Mouse (Mus musculus) right cerebral cortex, postnatal 10 days (tissue): ENCODE data around the gene Cdh3.

ENCODE experiments used
- DNase-seq, 2 experiments: peaks; one replicate each; pipeline ENCODE4 v3.0.0; 2021; ENCODE audit warnings: low spot score in 2 of 2

The Cdh3 gene

GRCm38 (mm10) chr8:106527241-106528036 lies 16.7 kb downstream of the Cdh3 start:
- DNase-seq, result no peak

DNA sequence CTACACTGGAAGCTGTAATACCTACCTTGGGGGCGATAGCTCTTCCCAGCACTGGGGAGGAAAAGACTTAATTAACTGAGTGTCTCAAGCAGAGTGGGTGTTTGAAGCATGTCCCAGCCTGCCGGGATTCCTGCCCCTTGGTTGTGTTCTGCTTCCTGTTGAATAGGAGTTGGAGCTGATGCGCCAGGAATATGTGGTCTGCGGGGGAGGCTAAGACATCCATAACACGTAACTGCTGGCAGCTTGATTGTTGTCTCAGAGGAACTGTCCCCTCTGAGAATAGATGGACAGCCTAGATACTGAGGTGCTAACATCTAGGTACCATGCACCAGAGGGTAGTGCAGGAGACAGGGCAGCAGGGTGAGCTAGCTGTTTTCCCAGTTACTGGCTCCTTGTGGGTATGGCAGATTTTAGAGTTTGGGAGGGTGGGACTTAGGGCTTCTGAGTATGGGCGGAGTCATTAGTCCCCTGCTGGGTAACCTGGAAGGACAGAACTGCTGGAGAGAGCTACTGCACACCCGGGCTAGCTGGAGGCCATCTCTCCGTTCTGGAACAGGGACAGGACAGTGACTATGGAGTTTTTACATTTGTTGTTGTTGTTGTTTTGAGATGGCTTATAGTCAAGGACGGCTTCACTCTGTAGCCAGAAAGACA lies 18.0 kb downstream of the Cdh3 start:
- no peak for DNase-seq

GRCm38 (mm10) chr8:106529885-106530482 lies 19.3 kb downstream of the Cdh3 start:
- DNase-seq, result no peak

GRCm38 (mm10) chr8:106530566-106530965 lies 19.9 kb downstream of the Cdh3 start:
- no peak for DNase-seq

DNA sequence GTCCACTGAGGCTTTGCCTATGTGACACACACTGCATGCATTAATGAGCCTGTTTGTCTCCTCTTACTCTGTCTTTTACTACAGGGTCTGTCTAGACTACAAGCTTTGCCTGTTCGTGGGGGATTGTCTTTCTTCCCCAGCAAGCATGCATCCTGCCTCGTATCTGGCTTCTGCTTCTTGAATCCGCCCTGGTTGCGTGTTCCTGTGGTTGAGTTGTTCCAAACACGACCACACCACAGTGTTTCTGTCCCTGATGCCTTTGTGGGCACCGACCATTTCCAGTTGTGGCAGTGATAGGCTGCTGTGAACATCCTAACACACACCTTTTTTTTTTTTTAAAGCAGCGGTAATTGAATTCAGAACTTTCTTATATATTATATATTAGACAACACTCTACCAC lies 23.0 kb downstream of the Cdh3 start:
- no peak for DNase-seq

DNA sequence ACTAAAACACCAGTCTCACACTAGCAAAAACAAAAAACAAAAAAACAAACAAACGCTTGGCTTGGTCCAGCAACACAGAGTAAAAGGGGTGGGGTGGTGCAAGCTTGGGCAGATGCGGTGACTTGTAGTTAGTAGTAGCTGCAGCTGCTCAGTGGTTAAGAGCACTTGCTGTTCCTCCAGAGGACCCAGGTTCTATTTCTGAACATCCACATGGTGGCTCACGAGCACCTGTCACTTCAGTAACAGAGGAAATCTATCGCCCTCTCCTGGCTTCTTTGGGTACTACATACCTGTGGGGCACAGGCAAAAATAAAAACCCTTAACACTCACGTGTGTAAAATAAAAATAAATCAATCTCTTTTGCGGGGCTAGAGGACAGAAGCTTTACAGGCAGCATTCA lies 23.8 kb downstream of the Cdh3 start:
- DNase-seq, result peak; percentile 28 to 56

DNA sequence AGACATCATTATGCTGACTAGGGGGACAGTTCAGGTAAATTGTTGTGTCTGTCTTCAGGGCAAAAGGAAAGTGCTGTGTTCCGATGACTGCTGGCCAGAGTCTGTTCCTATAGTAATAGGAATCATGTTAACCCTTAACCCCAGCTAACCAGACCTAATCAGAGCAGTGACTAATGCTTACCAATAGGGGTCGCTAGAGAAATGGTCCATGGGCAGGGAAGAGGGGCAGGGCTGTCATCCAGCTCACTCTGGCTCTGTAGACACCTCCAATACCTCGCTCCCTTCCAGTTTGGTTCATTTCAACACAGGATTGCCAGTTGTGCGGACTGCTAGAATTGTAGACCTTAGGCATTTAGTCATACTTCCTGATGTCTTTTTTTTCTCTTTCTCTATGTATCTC lies 24.8 kb downstream of the Cdh3 start:
- DNase-seq, result no peak

DNA sequence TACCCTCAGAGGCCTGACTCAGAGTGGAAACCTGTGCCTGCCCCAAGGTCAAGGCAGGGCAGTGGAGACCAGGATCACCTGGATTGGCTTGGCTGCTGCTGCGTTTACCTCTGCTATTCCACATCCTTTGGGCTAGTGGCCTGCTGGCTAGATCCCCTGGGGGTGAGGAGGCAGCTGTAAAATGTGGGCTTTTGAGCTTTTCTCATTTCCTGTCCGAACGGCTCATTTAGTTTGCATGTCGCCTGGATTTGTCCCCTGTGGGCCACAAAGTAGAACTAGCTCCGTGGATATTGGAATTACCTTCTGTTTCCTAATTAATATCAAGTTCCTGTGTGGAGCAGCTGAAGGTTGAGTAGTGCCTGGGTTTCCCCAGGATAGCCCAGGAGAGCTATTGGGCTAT lies 28.5 kb downstream of the Cdh3 start:
- DNase-seq, result no peak

DNA sequence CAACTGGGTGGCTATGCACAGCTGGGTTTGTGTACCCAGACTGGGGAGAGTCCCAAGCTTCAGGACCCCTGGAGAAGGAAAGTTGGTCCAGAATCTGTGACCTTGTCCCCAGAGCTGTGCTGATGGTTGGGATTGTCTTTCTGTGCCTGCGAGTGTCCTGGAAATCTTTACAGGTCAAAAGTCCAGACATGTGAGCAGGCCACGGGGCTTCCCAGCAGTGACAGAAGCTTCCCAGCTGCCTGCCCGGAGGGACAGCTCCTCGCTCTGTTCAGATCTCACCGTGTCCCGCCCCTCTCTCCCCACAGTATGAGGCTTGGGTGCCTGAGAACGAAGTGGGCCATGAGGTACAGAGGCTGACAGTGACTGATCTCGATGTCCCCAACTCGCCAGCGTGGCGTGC lies 30.3 kb downstream of the Cdh3 start:
- no peak for DNase-seq

DNA sequence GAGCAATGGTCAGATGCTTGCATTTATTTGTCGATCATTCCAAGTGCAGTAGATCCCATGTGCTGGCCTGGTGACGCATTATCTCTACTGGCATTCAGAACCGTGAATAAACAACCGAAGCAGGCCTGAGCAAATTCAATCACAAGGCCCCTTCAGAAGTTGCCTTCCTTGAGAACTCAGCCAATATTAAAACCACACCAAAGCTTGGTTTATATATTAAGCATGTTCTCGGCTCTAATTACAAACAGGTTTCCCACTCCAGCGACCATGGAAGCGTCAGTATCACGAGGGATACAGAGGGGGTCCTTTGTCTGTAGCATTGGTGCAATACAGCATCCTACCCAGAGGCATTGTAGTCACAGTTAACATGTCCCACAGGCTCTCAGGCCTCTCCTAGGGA lies 32.4 kb downstream of the Cdh3 start:
- no peak for DNase-seq

DNA sequence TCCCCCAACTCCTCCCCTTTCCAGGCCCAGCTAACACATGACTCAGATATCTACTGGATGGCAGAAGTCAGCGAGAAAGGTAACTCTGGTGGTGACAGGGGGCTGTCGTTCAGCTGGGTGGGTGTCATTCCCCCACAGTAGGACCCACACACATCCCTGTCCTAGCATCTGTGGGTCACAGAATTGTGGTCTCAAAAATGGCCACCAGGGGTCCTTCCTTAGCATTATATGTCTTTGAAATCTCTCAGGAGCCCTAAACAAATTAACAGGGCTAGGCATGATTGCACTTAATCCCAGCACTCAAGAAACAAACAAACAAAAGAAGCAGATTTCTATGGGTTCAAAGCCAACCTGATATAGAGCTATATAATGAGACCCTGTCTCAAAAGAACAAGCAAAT lies 34.5 kb downstream of the Cdh3 start:
- no peak for DNase-seq

DNA sequence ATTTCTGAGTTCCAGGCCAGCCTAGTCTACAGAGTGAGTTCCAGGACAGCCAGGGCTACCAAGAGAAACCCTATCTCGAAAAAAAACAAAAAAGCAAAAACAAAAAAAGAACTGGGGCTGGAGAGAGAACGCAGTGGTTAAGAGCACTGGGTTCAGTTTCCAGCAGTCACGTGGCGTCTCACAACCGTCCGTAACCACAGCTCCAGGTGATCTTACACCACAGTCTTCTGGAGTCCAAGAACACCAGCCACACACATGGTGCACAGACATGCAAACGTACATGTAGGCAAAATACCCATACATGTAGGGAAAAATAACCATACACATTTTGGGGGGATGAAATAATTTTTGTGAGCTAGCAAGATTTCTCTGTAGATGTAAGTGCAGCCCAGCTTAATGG lies 36.1 kb downstream of the Cdh3 start:
- no peak for DNase-seq

- no peak for DNase-seq
These were observed 37.8 kb downstream of the Cdh3 start for GRCm38 (mm10) chr8:106548366-106548936.

- DNase-seq, result no peak
These were observed 40.2 kb downstream of the Cdh3 start for GRCm38 (mm10) chr8:106550906-106551305.

- DNase-seq, result no peak
These were observed 43.3 kb downstream of the Cdh3 start for GRCm38 (mm10) chr8:106554011-106554410.

GRCm38 (mm10) chr8:106556068-106556645 lies 45.5 kb downstream of the Cdh3 start:
- no peak for DNase-seq

GRCm38 (mm10) chr8:106559844-106560243 lies 49.2 kb downstream of the Cdh3 start:
- no peak for DNase-seq

- peak in 1 of 2 experiments; percentile 33 for DNase-seq
These were observed 50.6 kb downstream of the Cdh3 start for GRCm38 (mm10) chr8:106561097-106561865.

GRCm38 (mm10) chr8:106563691-106564182 lies 53.0 kb downstream of the Cdh3 start:
- DNase-seq, result peak; percentile 23 to 26

GRCm38 (mm10) chr8:106569006-106569405 lies 58.3 kb downstream of the Cdh3 start:
- no peak for DNase-seq

GRCm38 (mm10) chr8:106570386-106570785 lies 59.7 kb downstream of the Cdh3 start:
- DNase-seq, result no peak
